In genomic region chr7:120722063-120722462, GRCm38 (mm10) we compare ENCODE assay signal across 20 mouse cellular contexts. TPM values are rescaled to one million over a fixed set of nuclear protein-coding genes. Genes with fewer than 3 reads are reported as not detected.
A peak's percentile ranks its signal among the peaks of the same experiment; 100 is the strongest.
DNase-seq lines count a peak whose midpoint lies in the region; ATAC-seq and TF ChIP-seq lines count a peak whose summit lies in the region.
"Had no signal": no experiment of that assay in that cellular context is flagged by ENCODE, and none has a peak within 500 bp of the region (broad histone marks: within the 10 kb centered on the region; RNA-seq: fewer than 3 reads in every experiment).

No protein-coding gene starts in this region.

- H3ac ChIP-seq in myocyte (ENCODE audit: control insufficient read depth, insufficient read length): no peak overlapping the region

- H3K27me3 ChIP-seq in megakaryocyte, embryonic 14.5 days (replicated peaks): no peaks in the 10 kb centered on the region
- H3K27me3 ChIP-seq in myocyte (ENCODE audit: control insufficient read depth, insufficient read depth, insufficient read length): no peaks in the 10 kb centered on the region
- H3K27me3 ChIP-seq: embryonic facial prominence, embryonic 13.5 days; forebrain, embryonic 12.5 days; heart, embryonic 13.5 days; hindbrain, embryonic 12.5 days had no signal

- peaks cover 30% of the 10 kb centered on the region for H3K36me3 ChIP-seq in megakaryocyte, embryonic 14.5 days (replicated peaks; ENCODE audit: low read length)
- no peaks in the 10 kb centered on the region for H3K36me3 ChIP-seq in myocyte (ENCODE audit: control insufficient read depth, insufficient read depth)

- no peak for TF ChIP-seq POLR2A in myocyte (IDR thresholded peaks at IDR 0.05; ENCODE audit: insufficient read length, low read depth)

- no peak for ATAC-seq in megakaryocyte, adult 5-6 weeks (ENCODE audit: poor library complexity, severe bottlenecking)
- ATAC-seq in CD4-positive, CD25-positive, alpha-beta regulatory T cell, adult 4 months: peak; percentile 58

- H3K9me3 ChIP-seq in megakaryocyte, embryonic 14.5 days: no peaks in the 10 kb centered on the region
- H3K9me3 ChIP-seq: embryonic facial prominence, embryonic 13.5 days; forebrain, embryonic 12.5 days; heart, embryonic 13.5 days; hindbrain, embryonic 12.5 days had no signal

- H3K4me1 ChIP-seq in megakaryocyte, embryonic 14.5 days: peaks cover 91% of the 10 kb centered on the region

- H3K79me2 ChIP-seq in myocyte (ENCODE audit: control insufficient read depth, insufficient read depth): peaks cover 29% of the 10 kb centered on the region

- peak overlapping the region; percentile 67 for H3K4me3 ChIP-seq in megakaryocyte, embryonic 14.5 days (replicated peaks)
- H3K4me3 ChIP-seq in myocyte: no peak overlapping the region
- H3K4me3 ChIP-seq: embryonic facial prominence, embryonic 13.5 days; forebrain, embryonic 12.5 days; heart, embryonic 13.5 days; hindbrain, embryonic 12.5 days had no signal

- peak overlapping the region; percentile 40 for H3K4me2 ChIP-seq in myocyte (ENCODE audit: low read depth)
- H3K4me2 ChIP-seq: embryonic facial prominence, embryonic 13.5 days; forebrain, embryonic 12.5 days; heart, embryonic 13.5 days; hindbrain, embryonic 12.5 days had no signal

- DNase-seq in thymus, postnatal 0 days (ENCODE audit: low spot score): peak; percentile 23
- no peak for DNase-seq in thymus, adult 18-20 months
- no peak for DNase-seq in spleen, adult 12 weeks (ENCODE audit: low spot score)
- DNase-seq: cerebellum, adult 18-20 months; cerebellum, adult 9-11 months; cerebellum, postnatal 36 days; gastrocnemius, postnatal 25 days; heart, postnatal 4 days had no signal

TF ChIP-seq in myocyte, 11 proteins besides CTCF, POLR2A, EP300 and RAD21:
- TF ChIP-seq MYOD1 (IDR thresholded peaks at IDR 0.05; ENCODE audit: control insufficient read depth in 1 of 3, insufficient read length in 2 of 3, low read depth in 2 of 3) (peak in 1 of 3 experiments; percentile 6), REST (IDR thresholded peaks at IDR 0.05; ENCODE audit: insufficient read depth, insufficient read length) (no peak)

RNA-seq across cellular contexts. Expression of gene Vwa3a, which starts 17.1 kb away (rescaled TPM):
- not detected in 2 replicates for polyA plus RNA-seq in megakaryocyte, embryonic 14.5 days (2012; ENCODE audit: insufficient read depth, low replicate concordance)
- 0.11 TPM in 1 of 2 replicates, not detected in the other for total RNA-seq in megakaryocyte, adult 5-6 weeks (2015)
- not detected in 2 replicates for total RNA-seq in megakaryocyte, adult 5-6 weeks (2017)
- polyA plus RNA-seq in thymus, postnatal 0 days (2015; fragmentation: Nextera tagmentation; extraction: Ambion mirVana): 0.27 and 0.31 TPM in 2 replicates
- not detected for polyA plus RNA-seq in CD4-positive, CD25-positive, alpha-beta regulatory T cell, adult 4 months (2017; shearing (Covaris generic))
- 0.05 TPM for polyA plus RNA-seq in myocyte (2012; fragmentation: generic; extraction: Trizol)
- total RNA-seq: granulocyte monocyte progenitor cell, adult 5-6 weeks; MEL had no signal

RNA-seq across cellular contexts. Expression of gene Mosmo, which starts 44.6 kb away (rescaled TPM):
- 19.4 and 23.8 TPM in 2 replicates for polyA plus RNA-seq in megakaryocyte, embryonic 14.5 days (2012; ENCODE audit: insufficient read depth, low replicate concordance)
- total RNA-seq in megakaryocyte, adult 5-6 weeks (2015): 19.6 and 21.1 TPM in 2 replicates
- total RNA-seq in megakaryocyte, adult 5-6 weeks (2017): 8.0 and 11.6 TPM in 2 replicates
- polyA plus RNA-seq in thymus, postnatal 0 days (2015; fragmentation: Nextera tagmentation; extraction: Ambion mirVana): 12.5 and 14.9 TPM in 2 replicates
- 10 to 100 TPM in 1 of 2 experiments, 1 to 10 TPM in 1; 7.0 to 10.1 TPM for polyA plus RNA-seq in CD4-positive, CD25-positive, alpha-beta regulatory T cell, adult 4 months (2017; shearing (Covaris generic))
- polyA plus RNA-seq in myocyte (2012; fragmentation: generic; extraction: Trizol): 23.3 TPM

RNA-seq across cellular contexts. Expression of gene Pdzd9, which starts 51.9 kb away (rescaled TPM):
- not detected in 2 replicates for polyA plus RNA-seq in megakaryocyte, embryonic 14.5 days (2012; ENCODE audit: insufficient read depth, low replicate concordance)
- not detected in 2 replicates for total RNA-seq in megakaryocyte, adult 5-6 weeks (2015)
- total RNA-seq in megakaryocyte, adult 5-6 weeks (2017): not detected in 2 replicates
- polyA plus RNA-seq in thymus, postnatal 0 days (2015; fragmentation: Nextera tagmentation; extraction: Ambion mirVana): 0.22 and 0.43 TPM in 2 replicates
- polyA plus RNA-seq in CD4-positive, CD25-positive, alpha-beta regulatory T cell, adult 4 months (2017; shearing (Covaris generic)): under 1 TPM; 0.68 to 0.78 TPM
- 0.16 TPM for polyA plus RNA-seq in myocyte (2012; fragmentation: generic; extraction: Trizol)
- total RNA-seq: adrenal gland, adult 2 months; adrenal gland, postnatal 25 days; gastrocnemius, postnatal 25 days; granulocyte monocyte progenitor cell, adult 5-6 weeks; heart, postnatal 4 days had no signal
- polyA plus RNA-seq: adrenal gland, adult 2 months had no signal
